Mouse (Mus musculus) liver, embryonic 15.5 days (tissue): ENCODE data around the gene Mast4. TPM values are rescaled to one million over a fixed set of nuclear protein-coding genes. Genes with fewer than 3 reads are reported as not detected.

Experiments
- ATAC-seq: fragments of 200-750 bp; cut with Nextera tagmentation; 2 replicates; pipeline ENCODE4 v1.8.0; 2017; ENCODE audit warnings: moderate number of reproducible peaks, mild to moderate bottlenecking, moderate library complexity; ENCODE audit not compliant: insufficient read depth
- H3K27ac ChIP-seq: fragments of 300-500 bp; sonication (generic); replicated peaks from 2 replicates; pipeline ENCODE4 v1.5.1; 2015; ENCODE audit warnings: mild to moderate bottlenecking, inconsistent platforms
- H3K27me3 ChIP-seq: fragments of 300-500 bp; sonication (generic); 2 replicates; pipeline ENCODE4 v1.6.1; 2015; ENCODE audit warnings: mild to moderate bottlenecking, inconsistent platforms
- H3K36me3 ChIP-seq: fragments of 300-500 bp; sonication (generic); replicated peaks from 2 replicates; pipeline ENCODE4 v1.6.1; 2015; ENCODE audit warnings: moderate library complexity, mild to moderate bottlenecking, inconsistent platforms
- H3K4me1 ChIP-seq: fragments of 300-500 bp; sonication (generic); replicated peaks from 2 replicates; pipeline ENCODE4 v1.6.1; 2015; ENCODE audit warnings: inconsistent platforms
- H3K4me2 ChIP-seq: fragments of 300-500 bp; sonication (generic); 2 replicates; pipeline ENCODE4 v1.6.1; 2015; ENCODE audit warnings: moderate library complexity, mild to moderate bottlenecking, inconsistent platforms
- H3K4me3 ChIP-seq: fragments of 300-500 bp; sonication (generic); replicated peaks from 2 replicates; pipeline ENCODE4 v1.5.1; 2015; ENCODE audit warnings: mild to moderate bottlenecking, inconsistent platforms
- H3K9ac ChIP-seq: fragments of 300-500 bp; sonication (generic); 2 replicates; pipeline ENCODE4 v1.6.1; 2015; ENCODE audit warnings: moderate library complexity, mild to moderate bottlenecking, inconsistent platforms
- H3K9me3 ChIP-seq: fragments of 300-500 bp; sonication (generic); replicated peaks from 2 replicates; pipeline ENCODE4 v1.6.1; 2016; ENCODE audit warnings: inconsistent platforms
- WGBS: fragments of 180-500 bp; shearing (Covaris S2); methylation state at CpG from one replicate; pipeline ENCODE4 v1.1.7; 2015; ENCODE audit warnings: mixed read lengths; ENCODE audit not compliant: insufficient replicate concordance; 5-methylcytosine and 5-hydroxymethylcytosine counted together
- polyA plus RNA-seq: library from polyadenylated mRNA; unstranded; fragments of >200 nt; fragmentation: Nextera tagmentation; extraction: Ambion mirVana; gene quantifications from 2 replicates; pipeline ENCODE4 v1.2.1, GENCODE M21; 2015

The Mast4 gene
- polyA plus RNA-seq, 1 experiment from 2014 or later, result 2.1 TPM

DNA sequence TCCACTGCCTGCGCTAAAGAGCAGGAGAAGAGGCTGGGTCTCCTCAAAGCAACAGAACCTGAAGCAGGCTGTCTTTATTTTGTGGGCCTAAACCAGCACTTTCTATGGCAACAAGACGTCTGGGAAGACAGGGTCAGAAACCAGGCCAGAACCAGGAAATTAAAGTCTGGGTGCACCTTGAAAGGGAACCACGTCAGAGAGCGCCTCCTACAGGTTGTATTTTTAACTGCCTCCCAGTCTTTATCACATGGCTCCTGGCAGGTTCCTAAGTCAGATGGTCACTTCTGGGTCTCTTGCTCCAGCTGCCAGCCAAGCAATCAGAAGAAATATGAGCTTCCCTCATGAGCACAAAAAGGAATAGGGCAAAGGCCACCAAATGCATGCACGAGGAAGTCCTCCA is 304.9 kb downstream of the Mast4 start:
- Histone ChIP-seq H3K9ac (no peak overlapping the region), H3K4me3 (no peak overlapping the region), H3K27ac (no peak overlapping the region), H3K27me3 (no peaks in the 10 kb centered on the region), H3K9me3 (no peaks in the 10 kb centered on the region), H3K4me2 (no peak overlapping the region), H3K4me1 (no peaks in the 10 kb centered on the region), H3K36me3 (no peaks in the 10 kb centered on the region)
- 76% methylated on average over 5 of the region's 5 CpGs for WGBS
- no peak for ATAC-seq

DNA sequence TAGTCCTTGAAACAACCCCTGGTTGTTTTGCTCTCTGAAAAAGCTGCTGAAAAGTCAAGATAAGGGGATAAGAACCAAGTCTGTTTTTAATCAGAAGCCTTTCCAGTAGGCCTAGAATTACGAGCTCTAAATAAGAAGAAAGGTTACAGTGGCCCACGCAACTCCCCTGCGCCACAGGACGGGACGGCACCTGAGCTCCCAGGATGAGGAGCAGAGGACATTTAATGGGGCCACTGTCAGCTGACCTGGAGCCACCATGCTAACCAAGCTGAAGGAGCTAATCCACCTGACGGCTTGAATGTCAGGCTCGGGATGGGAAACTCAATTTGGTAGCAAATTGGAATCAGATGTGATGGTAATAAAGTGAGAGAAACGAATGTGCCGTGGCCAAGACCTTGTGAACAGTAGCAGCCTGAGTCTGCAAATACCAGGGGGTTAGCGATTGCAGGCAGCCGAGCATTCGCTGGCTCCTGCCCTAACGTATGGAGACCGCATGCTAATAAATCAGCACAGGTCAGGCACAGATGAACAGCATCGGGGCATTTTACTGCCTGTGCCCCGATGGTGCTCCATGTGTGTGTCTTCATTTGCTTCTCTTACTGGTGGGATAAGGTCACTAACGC is 306.7 kb downstream of the Mast4 start:
- no peak overlapping the region for H3K4me3 ChIP-seq
- no peak overlapping the region for H3K4me2 ChIP-seq
- H3K9ac ChIP-seq, result no peak overlapping the region
- no peaks in the 10 kb centered on the region for H3K9me3 ChIP-seq
- H3K27me3 ChIP-seq, result no peaks in the 10 kb centered on the region
- no peak overlapping the region for H3K27ac ChIP-seq
- no peaks in the 10 kb centered on the region for H3K4me1 ChIP-seq
- 72% methylated on average over 17 of the region's 17 CpGs for WGBS
- H3K36me3 ChIP-seq, result no peaks in the 10 kb centered on the region
- ATAC-seq, result no peak

DNA sequence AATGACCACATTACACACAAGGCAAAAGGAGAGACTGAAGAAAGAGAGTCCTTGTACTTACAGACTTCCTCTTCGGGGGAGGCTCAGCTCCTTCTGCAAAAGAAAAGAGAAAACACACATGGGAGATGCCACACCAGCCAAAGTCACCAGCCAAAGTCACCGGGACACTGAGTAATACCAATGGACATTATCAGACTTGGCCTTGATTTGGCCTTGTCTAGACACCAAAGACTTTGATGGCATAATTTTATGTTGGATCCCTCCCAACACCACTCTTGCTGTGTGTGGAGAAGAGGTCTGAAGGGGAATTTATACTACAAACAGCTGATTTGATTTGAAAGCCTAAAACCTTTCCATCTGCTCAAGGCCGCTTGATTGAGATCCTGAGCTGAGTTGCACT is 308.8 kb downstream of the Mast4 start:
- no peak overlapping the region for H3K4me3 ChIP-seq
- no peaks in the 10 kb centered on the region for H3K4me1 ChIP-seq
- no peaks in the 10 kb centered on the region for H3K9me3 ChIP-seq
- H3K9ac ChIP-seq, result no peak overlapping the region
- ATAC-seq, result no peak
- WGBS, result 51% methylated on average over 3 of the region's 3 CpGs
- no peak overlapping the region for H3K27ac ChIP-seq
- no peaks in the 10 kb centered on the region for H3K36me3 ChIP-seq
- H3K4me2 ChIP-seq, result no peak overlapping the region
- no peaks in the 10 kb centered on the region for H3K27me3 ChIP-seq

DNA sequence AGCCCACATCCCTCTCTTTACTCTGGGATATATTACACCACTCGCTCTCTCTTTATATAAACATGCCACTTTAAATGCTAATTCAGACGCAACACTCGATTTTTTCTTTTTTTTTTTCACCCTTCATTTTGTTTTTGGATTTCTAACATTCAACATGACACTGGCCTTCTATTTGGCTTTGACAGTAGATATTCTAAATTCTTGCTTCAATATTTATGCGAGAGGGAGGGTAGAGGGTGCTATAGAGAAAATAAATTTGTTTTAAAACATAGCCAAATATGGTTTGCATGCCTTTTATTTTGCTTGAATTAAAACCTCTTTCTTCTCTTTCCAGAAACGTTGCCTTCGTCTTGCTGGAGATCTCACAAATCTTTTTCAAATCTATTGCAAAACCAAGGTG is 315.8 kb downstream of the Mast4 start:
- Histone ChIP-seq H3K9me3 (no peaks in the 10 kb centered on the region), H3K4me2 (no peak overlapping the region), H3K9ac (no peak overlapping the region), H3K27ac (no peak overlapping the region), H3K4me3 (no peak overlapping the region), H3K4me1 (no peaks in the 10 kb centered on the region), H3K27me3 (no peaks in the 10 kb centered on the region), H3K36me3 (no peaks in the 10 kb centered on the region)
- 62% methylated on average over 6 of the region's 6 CpGs for WGBS
- no peak for ATAC-seq

DNA sequence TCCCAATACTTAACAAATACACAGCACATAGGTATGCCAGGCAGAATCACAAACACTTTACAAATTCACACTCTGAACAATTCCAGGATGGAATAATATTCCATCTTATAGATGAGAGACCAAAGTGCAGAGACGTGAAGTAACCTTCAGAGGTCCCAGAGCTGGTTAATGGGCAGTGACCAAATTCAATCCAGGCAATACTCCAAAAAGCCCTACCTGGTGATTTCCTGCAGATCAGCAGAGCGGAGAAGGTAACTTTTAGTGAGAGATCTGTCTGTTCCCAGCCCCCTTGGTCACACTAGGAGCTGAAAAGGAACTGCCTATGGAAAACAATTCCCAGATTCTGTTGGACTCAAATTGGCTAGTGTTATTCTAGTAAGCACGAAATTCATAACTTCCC is 316.6 kb downstream of the Mast4 start:
- H3K4me3 ChIP-seq, result no peak overlapping the region
- ATAC-seq, result no peak
- no peaks in the 10 kb centered on the region for H3K9me3 ChIP-seq
- H3K27me3 ChIP-seq, result no peaks in the 10 kb centered on the region
- no peaks in the 10 kb centered on the region for H3K4me1 ChIP-seq
- H3K27ac ChIP-seq, result no peak overlapping the region
- no peak overlapping the region for H3K4me2 ChIP-seq
- H3K9ac ChIP-seq, result no peak overlapping the region
- no peaks in the 10 kb centered on the region for H3K36me3 ChIP-seq
- WGBS, result 52% methylated on average over 3 of the region's 3 CpGs

DNA sequence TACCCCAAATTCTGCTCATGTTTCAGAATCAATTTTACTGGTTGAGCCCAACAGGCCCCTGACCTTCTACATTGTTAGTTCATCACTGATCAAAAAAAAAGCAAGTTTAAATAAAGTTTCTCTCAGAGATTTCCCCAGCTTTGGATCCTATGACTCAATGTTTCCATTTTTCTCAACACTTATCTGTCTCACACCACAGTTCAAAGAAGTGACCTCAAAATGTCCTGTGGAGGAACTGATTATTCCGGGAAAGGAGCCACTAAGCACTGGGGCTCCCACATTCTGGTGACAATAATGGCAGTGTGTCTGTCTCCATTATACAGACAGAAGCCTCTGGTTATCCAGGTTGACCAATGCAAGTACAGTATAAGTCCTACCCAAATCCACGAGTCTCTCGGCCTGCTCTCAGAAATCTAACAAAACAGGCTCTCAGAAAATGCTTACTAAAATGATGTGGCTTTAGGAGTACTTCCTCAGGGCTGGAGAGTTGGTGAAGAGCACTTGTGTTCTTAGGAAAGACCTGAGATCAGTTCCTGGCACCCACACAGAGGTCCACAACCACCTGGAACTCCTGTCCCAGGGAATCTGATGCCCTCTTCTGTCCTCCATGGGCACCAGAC is 319.1 kb downstream of the Mast4 start:
- Histone ChIP-seq H3K4me3 (no peak overlapping the region), H3K27me3 (no peaks in the 10 kb centered on the region), H3K27ac (no peak overlapping the region), H3K9me3 (no peaks in the 10 kb centered on the region), H3K36me3 (no peaks in the 10 kb centered on the region), H3K4me1 (no peaks in the 10 kb centered on the region), H3K9ac (no peak overlapping the region), H3K4me2 (no peak overlapping the region)
- WGBS, result 61% methylated on average over 3 of the region's 3 CpGs
- no peak for ATAC-seq

DNA sequence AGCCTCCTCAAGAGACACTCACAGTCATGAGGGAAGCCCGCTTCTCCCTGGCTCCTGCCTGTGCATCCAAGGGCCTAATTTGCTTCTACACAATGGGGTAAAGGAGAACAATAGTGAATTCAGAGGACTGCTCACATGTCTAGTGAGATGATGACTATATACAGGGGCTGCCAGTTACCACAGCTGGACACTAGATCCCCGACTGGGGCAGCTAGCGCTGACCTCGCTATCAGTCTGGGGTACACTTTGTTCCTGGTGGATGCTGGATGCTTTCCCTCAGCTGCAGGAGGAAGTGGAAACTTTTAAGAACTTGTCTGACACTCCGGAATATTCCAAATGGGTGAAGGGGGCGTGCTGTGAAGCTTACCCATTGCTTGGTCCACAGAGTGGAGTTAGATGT is 319.7 kb downstream of the Mast4 start:
- no peak overlapping the region for H3K4me2 ChIP-seq
- H3K9me3 ChIP-seq, result no peaks in the 10 kb centered on the region
- no peaks in the 10 kb centered on the region for H3K4me1 ChIP-seq
- H3K4me3 ChIP-seq, result no peak overlapping the region
- no peaks in the 10 kb centered on the region for H3K36me3 ChIP-seq
- H3K27ac ChIP-seq, result no peak overlapping the region
- H3K27me3 ChIP-seq, result no peaks in the 10 kb centered on the region
- ATAC-seq, result no peak
- no peak overlapping the region for H3K9ac ChIP-seq
- 67% methylated on average over 6 of the region's 6 CpGs for WGBS

DNA sequence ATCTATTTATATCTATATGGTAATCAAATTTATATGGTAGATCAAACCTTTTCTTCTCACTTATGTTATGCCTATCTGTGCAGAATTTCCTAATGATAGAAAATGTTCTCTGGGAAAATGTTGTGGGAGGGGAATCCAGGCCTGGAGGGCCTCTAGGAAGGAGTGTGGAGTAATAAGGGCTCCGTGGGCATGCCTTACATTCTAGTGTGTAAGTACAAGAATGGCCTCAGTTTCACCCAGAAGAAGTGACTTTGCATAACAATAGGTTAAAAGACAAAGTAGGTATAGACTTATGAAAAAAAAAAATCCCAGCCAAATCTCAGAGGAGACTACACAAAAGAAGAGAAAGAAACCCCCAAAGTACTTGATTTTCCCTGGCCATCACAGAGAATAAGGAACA is 320.1 kb downstream of the Mast4 start:
- 51% methylated on average over 1 of the region's 1 CpGs for WGBS
- Histone ChIP-seq H3K9ac (no peak overlapping the region), H3K4me2 (no peak overlapping the region), H3K27me3 (no peaks in the 10 kb centered on the region), H3K27ac (no peak overlapping the region), H3K9me3 (no peaks in the 10 kb centered on the region), H3K4me3 (no peak overlapping the region), H3K36me3 (no peaks in the 10 kb centered on the region), H3K4me1 (no peaks in the 10 kb centered on the region)
- ATAC-seq, result no peak

DNA sequence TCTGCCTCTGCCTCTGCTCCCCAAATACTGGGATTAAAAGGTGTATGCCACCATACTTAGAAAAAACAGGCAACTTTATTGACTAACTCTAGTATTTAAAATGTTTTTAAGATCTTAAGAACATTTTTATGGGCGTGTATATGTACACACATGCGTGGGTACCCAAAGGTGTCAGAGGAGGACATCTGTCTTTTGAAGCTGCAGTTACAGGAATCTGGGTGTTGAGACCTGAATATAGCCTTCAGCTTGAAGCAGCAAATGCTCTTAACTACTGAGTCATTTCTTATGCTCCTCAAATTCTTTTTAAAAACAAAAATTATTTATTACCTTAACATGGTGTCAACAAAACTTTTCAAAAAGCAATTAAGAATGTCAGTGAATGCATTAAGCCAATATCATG is 329.1 kb downstream of the Mast4 start:
- no peaks in the 10 kb centered on the region for H3K27me3 ChIP-seq
- H3K4me3 ChIP-seq, result no peak overlapping the region
- no peak overlapping the region for H3K27ac ChIP-seq
- no peak overlapping the region for H3K9ac ChIP-seq
- H3K9me3 ChIP-seq, result no peaks in the 10 kb centered on the region
- no peak for ATAC-seq
- no peaks in the 10 kb centered on the region for H3K36me3 ChIP-seq
- no peak overlapping the region for H3K4me2 ChIP-seq
- 56% methylated on average over 2 of the region's 2 CpGs for WGBS
- no peaks in the 10 kb centered on the region for H3K4me1 ChIP-seq

DNA sequence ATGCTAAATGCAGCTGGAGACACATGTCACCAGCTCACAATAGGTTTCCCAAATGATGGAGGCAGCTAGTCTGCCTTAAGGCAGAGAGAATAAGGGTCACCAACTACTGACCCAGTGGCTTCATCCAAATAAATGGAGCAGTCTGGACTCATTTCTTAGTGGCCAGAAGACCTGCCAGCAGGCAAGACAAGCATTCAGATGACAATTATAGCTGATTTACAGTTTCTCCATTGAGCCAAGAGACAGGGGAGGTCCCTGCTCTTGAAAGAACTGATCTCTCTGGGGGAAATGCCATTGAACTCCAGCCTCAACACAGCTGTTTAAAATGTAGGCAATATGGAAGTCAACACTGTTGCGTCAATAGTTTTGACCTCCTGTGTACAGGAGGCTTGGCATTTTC is 332.5 kb downstream of the Mast4 start:
- Histone ChIP-seq H3K9me3 (no peaks in the 10 kb centered on the region), H3K36me3 (no peaks in the 10 kb centered on the region), H3K27ac (no peak overlapping the region), H3K9ac (no peak overlapping the region), H3K4me1 (no peaks in the 10 kb centered on the region), H3K4me3 (no peak overlapping the region), H3K27me3 (no peaks in the 10 kb centered on the region), H3K4me2 (no peak overlapping the region)
- WGBS, result 87% methylated on average over 1 of the region's 1 CpGs
- no peak for ATAC-seq

DNA sequence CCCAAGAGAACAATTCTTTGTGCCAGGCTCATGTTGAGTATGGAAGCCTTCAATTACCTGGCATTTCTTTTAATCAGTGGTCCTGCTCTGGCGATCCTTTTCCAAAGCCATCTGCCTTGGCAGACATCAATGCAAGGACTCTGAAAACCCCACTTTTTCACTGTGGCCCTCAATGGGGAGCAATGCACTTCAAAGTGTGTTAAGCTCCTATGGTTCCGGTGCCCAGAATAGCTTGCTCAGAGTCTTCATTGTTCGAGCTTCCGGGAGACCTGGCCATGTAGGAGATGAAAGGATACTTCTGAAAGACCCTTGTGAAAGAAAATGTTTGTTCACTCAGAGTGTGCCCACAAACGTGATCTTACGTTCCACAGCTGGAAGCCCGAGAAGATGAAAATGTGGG is 333.4 kb downstream of the Mast4 start:
- Histone ChIP-seq H3K4me3 (no peak overlapping the region), H3K9me3 (no peaks in the 10 kb centered on the region), H3K27me3 (no peaks in the 10 kb centered on the region), H3K27ac (no peak overlapping the region), H3K4me2 (no peak overlapping the region), H3K4me1 (no peaks in the 10 kb centered on the region), H3K36me3 (no peaks in the 10 kb centered on the region), H3K9ac (no peak overlapping the region)
- WGBS, result 64% methylated on average over 7 of the region's 7 CpGs
- no peak for ATAC-seq

DNA sequence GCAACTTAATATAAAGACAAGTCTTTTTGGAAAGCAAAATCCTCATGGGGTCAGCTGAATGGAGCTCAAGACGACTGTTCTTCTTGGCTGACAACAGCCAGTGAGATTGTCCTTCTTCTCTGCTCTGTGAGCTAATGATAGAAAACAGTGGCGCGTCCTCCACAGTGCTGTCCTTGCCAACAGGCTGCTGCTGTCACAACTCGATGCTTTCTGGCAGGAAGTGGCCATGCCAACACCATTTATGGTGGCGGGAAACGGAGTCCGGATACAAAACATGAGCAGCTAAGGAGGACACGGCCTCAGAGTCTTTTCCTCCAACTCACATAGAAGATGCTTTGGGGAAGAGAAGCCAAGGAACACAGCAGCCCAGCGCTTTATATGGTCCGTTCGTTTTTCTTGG is 340.2 kb downstream of the Mast4 start:
- Histone ChIP-seq H3K27me3 (no peaks in the 10 kb centered on the region), H3K36me3 (no peaks in the 10 kb centered on the region), H3K4me2 (no peak overlapping the region), H3K4me3 (no peak overlapping the region), H3K27ac (no peak overlapping the region), H3K4me1 (no peaks in the 10 kb centered on the region), H3K9me3 (no peaks in the 10 kb centered on the region), H3K9ac (no peak overlapping the region)
- no peak for ATAC-seq
- 75% methylated on average over 11 of the region's 11 CpGs for WGBS
